Mouse (Mus musculus): Measurements from ENCODE around the gene Alkbh1. TPM values are rescaled to one million over a fixed set of nuclear protein-coding genes. Genes with fewer than 3 reads are reported as not detected.

Gene Alkbh1
- polyA plus RNA-seq, 1 experiment from 2014 or later: 36.3 TPM

DNA sequence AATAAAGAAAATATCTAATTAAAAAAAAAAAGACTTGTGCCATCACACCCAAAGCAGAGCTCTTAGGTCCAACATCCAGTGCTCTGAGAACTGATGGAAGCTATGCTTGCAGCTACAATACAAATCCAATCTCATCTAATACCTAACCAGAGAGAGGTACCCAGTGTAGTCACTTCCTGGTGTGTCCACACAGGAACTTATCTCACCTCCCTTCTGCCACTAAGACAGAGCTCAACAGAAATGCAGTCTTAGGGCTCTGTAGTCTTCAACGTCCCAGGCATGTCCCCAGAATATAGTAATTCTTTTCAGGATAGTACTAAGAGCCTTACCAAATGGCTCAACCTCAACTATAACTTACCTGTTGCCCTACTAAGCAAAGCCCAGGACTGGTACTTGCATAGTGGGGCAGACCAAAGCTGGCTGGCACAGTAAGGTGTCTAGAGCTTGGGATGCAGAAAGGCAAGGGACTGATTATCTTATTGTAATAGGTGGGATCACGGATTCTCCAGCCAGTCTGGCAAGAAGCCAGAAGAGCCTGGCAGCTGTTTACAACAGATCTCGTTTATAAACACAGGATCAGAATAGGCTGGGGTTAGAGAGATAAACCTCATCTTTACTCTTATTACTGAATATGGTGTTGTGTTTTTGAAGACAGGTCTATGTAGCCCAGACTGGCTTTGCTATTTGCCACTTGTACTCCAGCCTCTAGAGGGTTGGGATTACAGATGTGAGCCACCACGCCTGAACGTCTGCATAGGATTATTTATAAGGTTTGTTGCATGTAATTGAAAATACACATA lies 21.9 kb downstream of the Alkbh1 start:
- WGBS: 69% methylated on average over 5 of the region's 5 CpGs
- H3K4me2 ChIP-seq (replicated peaks): no peak overlapping the region
- H3K36me3 ChIP-seq (replicated peaks; ENCODE audit: control insufficient read depth, insufficient read depth): peaks cover 21% of the 10 kb centered on the region
- H3K27me3 ChIP-seq (ENCODE audit: control insufficient read depth, insufficient read depth, low read length): no peaks in the 10 kb centered on the region
- H3K9ac ChIP-seq: no peak overlapping the region
- ATAC-seq (ENCODE audit: low FRiP score) (no peak), DNase-seq (ENCODE audit: low spot score) (no peak)
- no peak overlapping the region for H3K27ac ChIP-seq
- no peaks in the 10 kb centered on the region for H3K9me3 ChIP-seq (ENCODE audit: control insufficient read depth, low read length)
- H3K4me1 ChIP-seq (replicated peaks; ENCODE audit: control insufficient read depth, insufficient read depth, low read length): peaks cover 14% of the 10 kb centered on the region
- H3K4me3 ChIP-seq (replicated peaks; ENCODE audit: low read length): no peak overlapping the region

DNA sequence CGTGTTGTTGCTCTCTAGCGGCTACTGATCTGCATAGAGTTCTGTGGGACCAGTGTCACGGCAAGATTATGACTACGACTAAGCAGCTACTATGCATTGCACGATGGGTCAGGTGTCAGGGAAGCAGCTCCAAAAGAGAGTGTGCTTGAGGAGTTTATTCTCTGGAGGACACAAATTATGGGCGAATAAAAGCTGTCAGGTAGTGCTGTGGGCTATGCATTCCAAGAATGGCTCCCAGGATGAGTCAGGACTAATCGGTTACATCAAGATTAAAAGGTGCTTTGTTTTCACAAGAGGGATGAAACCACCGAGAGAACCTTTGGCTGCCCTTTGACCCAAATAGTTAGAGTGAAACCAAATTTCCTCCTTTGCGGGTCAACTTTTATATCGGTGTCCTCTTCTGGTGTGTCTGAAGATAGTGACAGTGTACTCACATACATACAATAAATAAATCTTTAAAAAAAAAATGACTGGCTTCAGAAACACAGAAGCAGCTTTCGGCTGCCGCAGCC lies 23.8 kb downstream of the Alkbh1 start:
- Histone ChIP-seq H3K36me3 (replicated peaks; ENCODE audit: control insufficient read depth, insufficient read depth) (peaks cover 8% of the 10 kb centered on the region; the same call in 1 of the 2 replicates), H3K27me3 (ENCODE audit: control insufficient read depth, insufficient read depth, low read length) (no peaks in the 10 kb centered on the region), H3K4me3 (replicated peaks; ENCODE audit: low read length) (no peak overlapping the region), H3K4me1 (replicated peaks; ENCODE audit: control insufficient read depth, insufficient read depth, low read length) (peaks cover 14% of the 10 kb centered on the region), H3K9ac (no peak overlapping the region), H3K27ac (peak overlapping the region; percentile 80), H3K4me2 (replicated peaks) (no peak overlapping the region), H3K9me3 (ENCODE audit: control insufficient read depth, low read length) (no peaks in the 10 kb centered on the region)
- no peak for DNase-seq (ENCODE audit: low spot score)
- no peak for ATAC-seq (ENCODE audit: low FRiP score)
- 70% methylated on average over 12 of the region's 12 CpGs for WGBS

DNA sequence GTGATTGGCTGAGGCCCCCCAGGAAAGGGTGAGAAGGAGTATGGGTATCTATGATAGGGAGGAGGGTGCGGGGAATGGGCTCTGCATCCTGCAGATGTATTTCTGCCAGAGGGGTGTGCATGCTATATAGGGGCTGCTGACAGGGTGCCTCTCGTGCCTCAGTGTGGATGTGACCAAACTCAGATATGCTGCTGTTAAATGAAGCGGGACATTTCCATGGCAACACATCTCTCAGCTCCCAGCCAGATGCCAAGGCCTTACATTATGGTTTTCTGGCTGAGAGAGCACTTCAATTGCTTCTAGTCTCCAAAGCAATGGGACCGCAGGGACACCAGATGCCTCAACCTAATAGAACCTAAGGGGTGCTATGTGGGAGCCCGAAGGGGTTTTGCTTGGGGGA lies 24.9 kb downstream of the Alkbh1 start:
- WGBS: 33% methylated on average over 5 of the region's 5 CpGs
- H3K4me1 ChIP-seq (replicated peaks; ENCODE audit: control insufficient read depth, insufficient read depth, low read length): peaks cover 14% of the 10 kb centered on the region
- no peak overlapping the region for H3K9ac ChIP-seq
- peak; percentile 82 for DNase-seq (ENCODE audit: low spot score)
- ATAC-seq (ENCODE audit: low FRiP score): peak; percentile 90
- no peaks in the 10 kb centered on the region for H3K9me3 ChIP-seq (ENCODE audit: control insufficient read depth, low read length)
- 0 out of 2 replicates have a peak overlapping the region, but pooled peaks have one; percentile 2 for H3K4me2 ChIP-seq (replicated peaks)
- 0 out of 2 replicates have a peak, but pooled peaks cover 4% of the 10 kb centered on the region for H3K36me3 ChIP-seq (replicated peaks; ENCODE audit: control insufficient read depth, insufficient read depth)
- H3K4me3 ChIP-seq (replicated peaks; ENCODE audit: low read length): no peak overlapping the region
- no peaks in the 10 kb centered on the region for H3K27me3 ChIP-seq (ENCODE audit: control insufficient read depth, insufficient read depth, low read length)
- H3K27ac ChIP-seq: peak overlapping the region; percentile 80

DNA sequence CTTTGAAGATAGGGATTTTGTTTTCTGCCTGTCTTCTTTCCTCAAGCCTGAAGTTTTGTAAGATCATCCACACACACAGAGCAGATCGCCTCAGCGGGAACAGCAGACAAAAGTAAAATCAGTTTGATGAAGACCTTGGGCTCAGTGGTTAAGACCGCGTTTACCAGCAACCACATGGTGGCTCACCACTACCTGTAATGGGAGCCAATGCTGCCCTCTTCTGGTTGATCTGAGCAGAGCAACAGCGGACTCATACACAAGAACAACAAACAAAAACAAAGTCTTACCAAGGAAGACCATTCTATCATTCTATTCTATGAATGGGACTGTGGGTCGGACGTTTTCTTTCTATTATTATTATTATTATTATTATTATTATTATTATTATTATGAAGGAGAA lies 27.1 kb downstream of the Alkbh1 start:
- ATAC-seq (ENCODE audit: low FRiP score) (no peak), DNase-seq (ENCODE audit: low spot score) (no peak)
- no peak overlapping the region for H3K27ac ChIP-seq
- H3K36me3 ChIP-seq (replicated peaks; ENCODE audit: control insufficient read depth, insufficient read depth): no peaks in the 10 kb centered on the region
- 38% methylated on average over 7 of the region's 7 CpGs for WGBS
- no peak overlapping the region for H3K4me3 ChIP-seq (replicated peaks; ENCODE audit: low read length)
- no peak overlapping the region for H3K9ac ChIP-seq
- H3K4me1 ChIP-seq (replicated peaks; ENCODE audit: control insufficient read depth, insufficient read depth, low read length): peaks cover 14% of the 10 kb centered on the region
- no peaks in the 10 kb centered on the region for H3K27me3 ChIP-seq (ENCODE audit: control insufficient read depth, insufficient read depth, low read length)
- H3K9me3 ChIP-seq (ENCODE audit: control insufficient read depth, low read length): no peaks in the 10 kb centered on the region
- H3K4me2 ChIP-seq (replicated peaks): no peak overlapping the region

DNA sequence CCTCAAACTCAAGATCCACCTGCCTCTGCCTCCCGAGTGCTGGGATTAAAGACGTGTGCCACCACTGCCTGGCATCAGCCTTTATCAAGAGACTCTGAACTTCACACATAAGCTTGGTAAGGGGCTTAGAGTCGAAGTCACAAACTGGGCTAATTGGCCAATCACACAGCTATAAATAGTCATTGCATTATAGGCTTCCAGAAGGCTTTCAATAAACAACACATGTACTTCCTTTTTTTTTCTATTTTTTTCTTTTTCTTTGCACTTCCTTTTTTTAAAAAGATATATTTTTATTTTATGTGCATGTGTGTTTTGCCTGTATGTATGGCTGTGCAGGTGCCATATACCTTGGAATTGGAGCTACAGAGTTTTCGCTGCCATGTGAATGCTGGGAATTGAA lies 28.5 kb downstream of the Alkbh1 start:
- Histone ChIP-seq H3K27ac (no peak overlapping the region), H3K4me3 (replicated peaks; ENCODE audit: low read length) (no peak overlapping the region), H3K27me3 (ENCODE audit: control insufficient read depth, insufficient read depth, low read length) (no peaks in the 10 kb centered on the region), H3K4me1 (replicated peaks; ENCODE audit: control insufficient read depth, insufficient read depth, low read length) (peaks cover 14% of the 10 kb centered on the region), H3K9ac (no peak overlapping the region), H3K36me3 (replicated peaks; ENCODE audit: control insufficient read depth, insufficient read depth) (no peaks in the 10 kb centered on the region), H3K9me3 (ENCODE audit: control insufficient read depth, low read length) (no peaks in the 10 kb centered on the region), H3K4me2 (replicated peaks) (no peak overlapping the region)
- no peak for ATAC-seq (ENCODE audit: low FRiP score)
- WGBS: 88% methylated on average over 4 of the region's 4 CpGs
- DNase-seq (ENCODE audit: low spot score): no peak

DNA sequence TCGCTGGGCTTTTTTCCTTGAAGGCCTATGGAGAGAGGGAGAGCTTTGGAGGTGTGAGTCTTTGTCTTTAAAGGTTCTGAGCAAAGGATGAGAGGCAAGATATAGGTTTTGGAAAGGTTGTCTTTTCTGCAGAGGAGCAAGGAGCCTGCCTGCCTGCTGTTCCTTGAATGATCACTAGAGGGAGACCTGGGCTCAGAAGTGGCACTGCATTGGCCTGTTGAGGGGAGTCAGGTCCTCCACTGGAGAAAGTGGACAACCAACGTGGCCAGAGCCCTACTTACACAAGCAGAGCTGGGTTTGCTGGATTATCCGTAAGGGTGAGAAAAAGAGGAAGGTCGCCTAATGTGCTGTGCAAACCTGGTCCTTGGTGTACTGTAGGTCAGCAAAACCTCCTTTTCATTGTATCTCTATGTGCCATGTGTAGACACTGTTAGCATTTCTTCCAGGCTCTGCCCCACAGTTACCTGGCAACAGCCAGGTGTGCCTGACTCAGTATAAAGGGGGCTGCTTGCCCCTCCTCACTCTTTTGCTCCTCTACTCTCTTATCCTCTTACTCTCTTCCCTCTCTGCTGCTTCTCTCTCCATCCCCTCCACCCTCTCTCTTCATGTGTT lies 30.5 kb downstream of the Alkbh1 start:
- Histone ChIP-seq H3K4me3 (replicated peaks; ENCODE audit: low read length) (no peak overlapping the region), H3K9ac (no peak overlapping the region), H3K9me3 (ENCODE audit: control insufficient read depth, low read length) (no peaks in the 10 kb centered on the region), H3K4me2 (replicated peaks) (no peak overlapping the region), H3K4me1 (replicated peaks; ENCODE audit: control insufficient read depth, insufficient read depth, low read length) (no peaks in the 10 kb centered on the region), H3K36me3 (replicated peaks; ENCODE audit: control insufficient read depth, insufficient read depth) (no peaks in the 10 kb centered on the region), H3K27ac (no peak overlapping the region), H3K27me3 (ENCODE audit: control insufficient read depth, insufficient read depth, low read length) (no peaks in the 10 kb centered on the region)
- ATAC-seq (ENCODE audit: low FRiP score): peak; percentile 86; the same call in 1 of the 2 replicates
- 14% methylated on average over 4 of the region's 4 CpGs for WGBS
- peak; percentile 79 for DNase-seq (ENCODE audit: low spot score)

DNA sequence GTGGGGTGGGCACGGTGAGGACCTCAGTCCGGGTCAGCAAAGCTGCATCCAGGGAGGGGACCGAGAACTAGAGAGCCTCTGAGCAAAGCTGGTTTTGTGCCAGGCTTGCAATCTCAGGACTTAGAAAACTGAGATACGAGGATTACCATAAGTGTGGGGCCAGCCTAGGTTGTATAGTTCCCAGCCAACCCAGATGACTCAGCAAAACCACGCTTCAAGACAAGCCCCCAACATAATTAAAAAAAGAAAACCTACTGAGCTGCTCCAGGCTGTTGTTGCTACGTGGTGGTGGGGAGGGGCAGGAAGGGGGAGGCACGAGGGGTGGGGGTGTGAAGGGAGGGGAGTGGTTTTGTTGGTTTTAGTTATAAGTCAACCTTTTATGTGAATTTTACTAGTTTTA lies 32.8 kb downstream of the Alkbh1 start:
- Histone ChIP-seq H3K9me3 (ENCODE audit: control insufficient read depth, low read length) (no peaks in the 10 kb centered on the region), H3K4me2 (replicated peaks) (no peak overlapping the region), H3K27ac (no peak overlapping the region), H3K4me3 (replicated peaks; ENCODE audit: low read length) (no peak overlapping the region), H3K36me3 (replicated peaks; ENCODE audit: control insufficient read depth, insufficient read depth) (no peaks in the 10 kb centered on the region), H3K27me3 (ENCODE audit: control insufficient read depth, insufficient read depth, low read length) (no peaks in the 10 kb centered on the region), H3K9ac (no peak overlapping the region), H3K4me1 (replicated peaks; ENCODE audit: control insufficient read depth, insufficient read depth, low read length) (no peaks in the 10 kb centered on the region)
- no peak for DNase-seq (ENCODE audit: low spot score)
- 67% methylated on average over 7 of the region's 7 CpGs for WGBS
- ATAC-seq (ENCODE audit: low FRiP score): no peak

DNA sequence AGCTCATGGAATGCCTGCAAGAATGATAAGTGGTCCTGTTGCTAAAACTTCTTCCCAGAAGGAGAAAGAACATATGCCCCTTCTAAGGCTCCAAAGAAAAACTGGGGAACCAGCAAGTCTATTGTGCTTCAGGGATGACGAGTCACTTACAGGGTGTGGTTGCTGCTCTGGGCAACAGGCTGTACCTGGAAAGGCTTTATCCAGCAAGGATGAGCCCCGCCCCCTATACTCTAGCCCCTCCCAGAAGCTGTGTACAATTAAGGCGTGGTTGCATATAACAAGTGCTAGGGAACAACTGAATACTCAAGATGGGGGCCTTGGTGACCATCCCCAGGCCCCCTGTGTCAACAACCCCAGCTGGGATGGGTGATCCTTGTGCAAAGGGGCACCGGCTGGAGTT lies 34.7 kb downstream of the Alkbh1 start:
- no peaks in the 10 kb centered on the region for H3K4me1 ChIP-seq (replicated peaks; ENCODE audit: control insufficient read depth, insufficient read depth, low read length)
- no peak for DNase-seq (ENCODE audit: low spot score)
- H3K27me3 ChIP-seq (ENCODE audit: control insufficient read depth, insufficient read depth, low read length): no peaks in the 10 kb centered on the region
- H3K27ac ChIP-seq: no peak overlapping the region
- H3K4me3 ChIP-seq (replicated peaks; ENCODE audit: low read length): no peak overlapping the region
- no peak overlapping the region for H3K4me2 ChIP-seq (replicated peaks)
- 75% methylated on average over 4 of the region's 4 CpGs for WGBS
- no peaks in the 10 kb centered on the region for H3K9me3 ChIP-seq (ENCODE audit: control insufficient read depth, low read length)
- H3K9ac ChIP-seq: no peak overlapping the region
- H3K36me3 ChIP-seq (replicated peaks; ENCODE audit: control insufficient read depth, insufficient read depth): no peaks in the 10 kb centered on the region
- no peak for ATAC-seq (ENCODE audit: low FRiP score)

DNA sequence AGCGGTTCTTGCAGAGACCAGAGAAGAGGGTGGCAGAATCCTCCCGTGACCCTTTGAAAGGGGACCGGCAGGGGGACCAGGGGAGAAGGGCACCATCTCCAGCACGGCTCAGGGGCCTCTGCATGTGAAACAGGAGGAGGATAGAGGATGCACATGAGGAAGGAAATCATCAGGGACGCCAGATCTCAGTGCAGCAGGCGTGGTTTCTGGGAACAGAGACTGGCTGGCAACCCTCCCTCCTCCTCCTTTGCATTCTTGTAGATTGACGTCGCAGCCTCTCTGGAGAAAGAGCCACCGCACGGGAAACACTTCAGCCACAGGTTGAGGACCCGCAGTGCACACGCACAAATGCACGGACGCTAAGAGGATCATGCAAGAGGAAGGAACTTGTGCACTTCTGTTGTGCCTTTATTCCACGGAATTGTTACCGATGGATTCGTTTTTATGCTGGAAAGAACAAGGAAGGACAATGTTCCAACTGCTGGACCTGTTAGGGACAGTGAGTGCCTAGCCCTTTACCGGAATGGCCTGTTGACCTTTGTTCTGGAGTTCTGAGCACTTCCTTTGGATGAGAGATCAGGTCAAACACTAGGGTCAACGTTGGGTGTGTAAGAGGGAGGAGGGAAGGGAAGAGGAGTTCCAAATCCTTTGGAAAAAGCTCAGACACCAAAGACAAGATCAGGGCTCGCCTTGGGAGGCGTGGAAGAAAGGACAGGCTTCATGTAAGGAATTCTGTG lies 35.8 kb downstream of the Alkbh1 start:
- 44% methylated on average over 21 of the region's 21 CpGs for WGBS
- ATAC-seq (ENCODE audit: low FRiP score) (no peak), DNase-seq (ENCODE audit: low spot score) (no peak)
- Histone ChIP-seq H3K27me3 (ENCODE audit: control insufficient read depth, insufficient read depth, low read length) (no peaks in the 10 kb centered on the region), H3K36me3 (replicated peaks; ENCODE audit: control insufficient read depth, insufficient read depth) (no peaks in the 10 kb centered on the region), H3K4me1 (replicated peaks; ENCODE audit: control insufficient read depth, insufficient read depth, low read length) (no peaks in the 10 kb centered on the region), H3K9ac (no peak overlapping the region), H3K27ac (no peak overlapping the region), H3K4me2 (replicated peaks) (0 out of 2 replicates have a peak overlapping the region, but pooled peaks have one; percentile 10), H3K4me3 (replicated peaks; ENCODE audit: low read length) (no peak overlapping the region), H3K9me3 (ENCODE audit: control insufficient read depth, low read length) (no peaks in the 10 kb centered on the region)
